Mouse (Mus musculus) embryo, embryonic 11.5 days (tissue): ENCODE results near the gene Sec31b.

Experiments
- DNase-seq: peaks from one replicate; pipeline ENCODE4 v3.0.0-alpha.2; 2012; ENCODE audit warnings: low read depth, low spot score

Gene Sec31b

GRCm38 (mm10) chr19:44545321-44546041, at the start of gene Sec31b:
TSS of gene Sec31b (minus strand) at chr19:44545864.
- no peak for DNase-seq

- DNase-seq = no peak
Measured at GRCm38 (mm10) chr19:44594180-44594579, 48.5 kb upstream of the Sec31b start.

GRCm38 (mm10) chr19:44591638-44592037, 46.0 kb upstream of the Sec31b start:
- DNase-seq = no peak

- DNase-seq = no peak
Measured at GRCm38 (mm10) chr19:44590992-44591391, 45.3 kb upstream of the Sec31b start.

GRCm38 (mm10) chr19:44589591-44590223, 44.0 kb upstream of the Sec31b start:
- DNase-seq = no peak

- DNase-seq = no peak
Measured at GRCm38 (mm10) chr19:44588036-44588435, 42.4 kb upstream of the Sec31b start.

GRCm38 (mm10) chr19:44582638-44583309, 37.1 kb upstream of the Sec31b start:
- DNase-seq = peak; percentile 87

GRCm38 (mm10) chr19:44582103-44582502, 36.4 kb upstream of the Sec31b start:
- no peak for DNase-seq

- no peak for DNase-seq
Measured at GRCm38 (mm10) chr19:44578038-44578437, 32.4 kb upstream of the Sec31b start.

- no peak for DNase-seq
Measured at GRCm38 (mm10) chr19:44576275-44576674, 30.6 kb upstream of the Sec31b start.

GRCm38 (mm10) chr19:44567763-44568162, 22.1 kb upstream of the Sec31b start:
- no peak for DNase-seq

- DNase-seq = no peak
Measured at GRCm38 (mm10) chr19:44564006-44564405, 18.3 kb upstream of the Sec31b start.

- DNase-seq = peak; percentile 93
Measured at GRCm38 (mm10) chr19:44562652-44563206, 17.1 kb upstream of the Sec31b start, which contains the start of gene Hif1an. TSS of gene Hif1an (plus strand) at chr19:44562850.

- DNase-seq = peak; percentile 88
Measured at GRCm38 (mm10) chr19:44554861-44555590, 9.4 kb upstream of the Sec31b start, which contains the start of gene Ndufb8. TSS of gene Ndufb8 (minus strand) at chr19:44555440.

GRCm38 (mm10) chr19:44554490-44554860, 8.8 kb upstream of the Sec31b start:
- DNase-seq = no peak

- DNase-seq = no peak
Measured at GRCm38 (mm10) chr19:44553286-44553685, 7.6 kb upstream of the Sec31b start.

GRCm38 (mm10) chr19:44552731-44553130, 7.1 kb upstream of the Sec31b start, which contains the start of gene Gm20538:
TSS of gene Gm20538 (minus strand) at chr19:44552831.
- no peak for DNase-seq

- DNase-seq = peak; percentile 73
Measured at GRCm38 (mm10) chr19:44544775-44545174, 889 bp downstream of the Sec31b start.

- DNase-seq = no peak
Measured at GRCm38 (mm10) chr19:44544372-44544771, 1.3 kb downstream of the Sec31b start.

- no peak for DNase-seq
Measured at GRCm38 (mm10) chr19:44542694-44543178, 2.9 kb downstream of the Sec31b start.

GRCm38 (mm10) chr19:44537416-44537815, 8.2 kb downstream of the Sec31b start:
- DNase-seq = no peak
